Mouse (Mus musculus) urinary bladder, postnatal 4 days (tissue): ENCODE results near the gene Vtcn1.

Experiments used
- DNase-seq, 2 experiments: peaks; one replicate each; pipeline ENCODE4 v3.0.0; 2021 to 2022; ENCODE audit warnings: low spot score in 2 of 2

Gene Vtcn1

DNA sequence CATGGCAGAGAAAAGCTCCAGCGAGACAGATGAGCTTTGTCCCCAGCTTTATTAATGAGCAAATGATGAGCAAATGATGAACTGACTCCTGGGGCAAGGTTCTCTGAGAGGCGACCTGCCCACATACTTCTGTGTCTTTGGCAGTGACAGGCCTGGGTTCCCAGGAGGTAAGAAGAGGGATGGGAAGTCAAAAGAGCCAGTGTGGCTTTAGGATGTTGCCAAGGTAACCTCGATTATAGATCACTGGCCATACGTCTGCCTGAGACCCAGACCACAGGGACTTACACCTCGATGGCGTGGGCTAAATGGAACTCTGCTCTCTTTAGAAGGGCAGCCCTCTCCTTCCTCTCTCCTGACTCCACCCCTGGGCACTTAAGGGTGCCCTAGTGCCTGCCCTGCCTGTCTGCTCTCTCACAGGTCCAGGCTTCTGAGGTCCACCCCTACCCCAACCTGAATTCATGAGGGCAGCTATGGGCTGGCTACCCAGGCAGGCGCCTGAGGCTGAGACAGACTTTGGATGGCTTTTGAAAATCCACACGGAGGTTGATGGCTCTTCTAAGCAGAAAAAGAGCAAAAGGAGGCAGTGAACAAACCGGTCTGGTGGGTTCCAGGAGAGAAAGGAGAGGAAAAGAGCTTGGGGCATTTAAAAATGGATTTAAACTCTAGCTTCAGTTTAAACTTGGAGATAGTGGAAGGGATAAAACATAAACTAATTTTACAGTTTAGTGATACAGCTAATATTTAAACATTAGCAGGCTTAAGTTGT lies 31.0 kb downstream of the Vtcn1 start:
- DNase-seq, result no peak

DNA sequence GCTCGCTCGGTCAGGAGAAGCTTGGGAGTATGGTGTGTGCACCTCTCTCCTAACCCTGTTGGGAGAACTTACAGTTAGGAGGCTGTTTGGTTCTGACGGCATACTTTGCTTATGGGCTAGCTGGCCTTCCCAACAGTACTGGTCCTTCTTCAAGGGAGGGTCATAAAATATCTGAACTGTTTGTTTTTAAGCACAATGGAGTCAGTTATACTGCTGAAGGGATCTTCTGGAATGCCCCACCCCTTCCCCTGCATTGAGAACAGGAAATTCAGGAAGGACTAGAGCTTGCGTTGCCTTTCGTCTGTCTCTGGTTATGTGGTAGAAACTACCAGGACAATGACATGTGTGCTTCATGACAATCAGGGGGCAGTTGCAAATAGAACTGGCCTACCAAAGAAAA lies 31.9 kb downstream of the Vtcn1 start:
- no peak for DNase-seq

DNA sequence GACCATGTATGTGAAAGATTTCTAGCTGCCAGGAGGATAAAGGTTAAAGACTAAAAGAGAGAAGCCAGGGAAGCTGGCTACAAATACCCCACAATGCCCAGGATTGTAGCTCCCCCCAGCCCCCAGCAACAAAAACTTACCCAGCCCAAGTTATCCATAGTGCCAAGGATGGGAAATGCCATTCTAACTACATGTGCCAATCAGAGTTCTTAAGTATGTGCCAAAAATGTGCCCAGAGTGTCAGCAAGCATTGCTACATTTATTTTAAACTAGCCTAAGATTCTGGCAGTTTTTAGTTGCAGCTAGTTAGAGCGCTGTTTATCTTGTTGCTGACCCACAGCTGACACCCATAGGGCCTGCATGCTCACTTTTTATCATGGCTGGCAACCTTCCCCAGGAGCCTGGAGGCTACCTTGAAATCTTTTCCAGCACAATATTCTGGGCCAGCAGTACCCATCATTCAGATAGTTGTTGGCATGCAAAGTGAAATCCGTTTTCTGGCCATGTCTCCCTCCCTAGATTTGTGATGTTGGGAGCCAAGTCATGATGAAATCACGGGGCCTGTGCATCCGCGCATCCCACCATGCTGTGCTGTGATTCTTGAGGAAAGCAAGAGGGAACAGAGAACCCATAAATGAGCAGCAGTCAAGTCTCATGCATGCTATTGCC lies 33.2 kb downstream of the Vtcn1 start:
- no peak for DNase-seq

DNA sequence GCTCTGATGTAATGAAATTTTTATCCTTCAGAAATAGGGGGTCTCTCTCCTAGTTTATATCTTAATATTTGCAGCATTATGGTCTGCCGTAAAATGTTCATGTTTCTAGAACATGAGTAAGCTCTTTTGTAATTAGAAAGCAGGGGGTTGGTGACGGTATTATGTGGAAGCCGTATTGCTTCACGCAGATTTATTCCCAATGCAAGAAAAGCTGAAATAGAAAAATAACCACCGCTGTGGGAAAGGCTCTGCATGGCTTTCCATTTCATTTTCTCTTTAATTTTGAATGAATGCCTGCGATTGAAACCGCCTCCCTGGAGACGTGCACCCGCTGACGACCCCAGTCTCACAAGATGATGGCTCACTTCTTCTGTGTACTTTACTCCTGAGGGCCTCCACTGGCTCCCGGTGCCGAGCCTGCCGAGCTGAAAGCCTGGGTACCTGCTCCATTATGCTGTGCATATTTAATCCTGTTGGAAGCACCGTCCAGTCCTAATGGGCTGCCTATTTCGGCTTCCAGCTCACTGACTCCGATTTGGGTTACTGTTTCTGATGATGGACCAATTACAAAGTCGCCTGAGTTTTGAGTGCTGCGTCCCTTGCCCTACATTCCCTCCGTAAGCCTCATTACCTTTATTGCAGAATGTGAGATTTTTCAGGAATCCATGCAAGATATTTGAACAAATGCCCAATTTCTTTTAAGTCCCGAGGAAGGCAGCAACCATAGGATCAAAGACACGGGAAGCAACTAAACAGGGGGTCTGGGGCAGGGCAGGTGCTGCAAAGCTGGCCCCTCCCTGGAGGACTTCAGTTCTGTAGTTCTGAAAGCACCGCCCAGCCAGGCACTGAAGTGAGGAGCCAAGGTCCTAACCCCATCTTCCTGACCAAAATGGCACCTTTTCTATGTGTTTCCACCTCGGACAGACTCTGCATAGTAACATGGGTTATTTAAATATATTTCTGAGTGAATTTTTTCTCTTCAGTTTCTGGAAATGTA lies 36.3 kb downstream of the Vtcn1 start:
- no peak for DNase-seq

DNA sequence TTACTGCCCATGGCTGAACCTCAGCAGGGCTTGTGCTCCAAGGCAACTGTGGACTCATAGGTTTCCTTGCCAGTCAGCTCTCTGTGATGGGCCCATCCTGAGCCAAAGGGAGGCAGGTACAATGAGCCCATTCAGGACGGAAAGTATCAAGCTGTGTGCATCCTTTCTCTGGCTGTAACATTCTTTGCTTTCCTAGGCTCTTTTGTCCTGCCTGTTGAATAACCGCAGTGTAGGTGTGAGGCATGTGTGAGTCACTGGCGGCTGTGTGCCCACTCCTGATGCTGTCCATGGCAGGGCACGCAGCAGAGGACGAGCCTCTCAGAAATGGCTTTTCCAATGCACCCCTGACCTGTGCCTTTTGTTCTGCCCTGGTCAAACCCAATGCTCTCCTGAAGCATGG lies 41.7 kb downstream of the Vtcn1 start:
- no peak for DNase-seq

DNA sequence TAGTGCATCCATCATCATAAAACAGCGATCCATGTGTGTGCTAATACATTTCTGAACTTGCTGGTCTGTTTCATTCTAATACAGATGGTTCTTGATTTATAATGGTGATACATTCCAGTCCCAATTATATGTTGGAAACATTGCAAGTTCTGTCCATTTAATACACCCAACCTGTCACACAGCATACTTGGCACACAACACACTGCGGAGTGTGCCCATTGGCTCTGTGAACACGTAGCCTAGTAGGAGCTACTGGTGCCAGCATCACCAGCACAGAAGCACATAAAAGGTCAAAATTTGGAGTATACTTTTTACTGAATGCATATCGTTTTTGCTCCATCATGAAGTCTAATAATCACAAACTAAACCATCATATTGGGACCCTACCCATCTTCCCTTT lies 51.8 kb downstream of the Vtcn1 start:
- DNase-seq, result no peak

DNA sequence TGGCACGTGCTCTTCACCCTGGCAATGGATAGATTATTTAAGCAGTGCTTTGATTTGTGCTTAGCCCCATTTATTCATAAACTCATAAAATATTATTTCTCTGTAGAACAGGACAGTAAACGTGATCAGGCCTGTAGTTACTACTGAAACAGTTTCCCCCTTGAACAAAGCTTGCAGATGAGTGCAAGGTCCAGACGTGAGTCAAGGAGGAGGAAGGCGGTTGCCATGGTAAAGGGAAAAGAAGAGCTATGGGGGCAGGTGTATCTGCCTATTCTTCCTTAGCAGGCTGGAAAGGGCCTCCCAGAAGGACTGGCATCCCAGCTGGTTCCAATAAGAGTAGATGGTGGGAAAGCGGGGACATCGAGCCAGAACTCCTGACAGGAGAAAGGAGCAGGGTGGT lies 56.1 kb downstream of the Vtcn1 start:
- no peak for DNase-seq

DNA sequence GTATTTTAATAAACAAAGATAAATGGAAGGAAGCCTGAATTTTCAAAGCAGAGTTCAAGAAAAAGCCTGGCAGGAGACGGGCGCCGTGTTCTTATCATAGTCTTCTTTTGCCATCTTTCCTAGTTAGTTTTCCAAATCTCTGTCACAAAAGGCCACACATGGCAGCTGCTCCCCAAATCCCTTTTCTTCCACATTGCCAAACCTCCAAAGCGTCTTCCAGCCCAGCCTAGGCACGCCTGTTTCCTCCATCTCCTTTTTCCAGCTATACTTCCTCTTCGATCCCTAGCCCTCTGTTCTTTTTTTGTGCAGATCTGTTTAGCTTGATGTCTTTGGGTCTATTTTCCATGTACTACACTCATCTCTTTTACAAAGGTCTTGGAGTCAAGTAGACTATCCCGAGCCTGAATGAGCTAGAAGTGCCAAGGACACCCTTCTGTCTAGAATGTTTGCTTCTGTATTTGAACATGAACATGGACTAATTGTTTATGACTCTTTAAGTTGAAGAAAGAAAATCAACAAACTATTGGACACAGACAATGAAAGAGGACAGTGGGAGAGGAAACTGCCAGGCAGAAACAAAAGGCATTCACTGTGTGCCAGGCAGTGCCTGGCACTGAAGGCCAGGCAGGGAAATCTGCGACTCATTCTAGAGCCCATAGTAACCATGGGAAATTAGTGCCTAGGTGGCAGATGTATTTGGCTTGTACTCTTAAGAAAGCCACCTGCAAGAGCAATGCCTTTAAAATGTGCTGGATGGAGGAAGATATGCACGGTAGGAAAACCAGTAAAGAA lies 56.8 kb downstream of the Vtcn1 start:
- DNase-seq, result no peak

DNA sequence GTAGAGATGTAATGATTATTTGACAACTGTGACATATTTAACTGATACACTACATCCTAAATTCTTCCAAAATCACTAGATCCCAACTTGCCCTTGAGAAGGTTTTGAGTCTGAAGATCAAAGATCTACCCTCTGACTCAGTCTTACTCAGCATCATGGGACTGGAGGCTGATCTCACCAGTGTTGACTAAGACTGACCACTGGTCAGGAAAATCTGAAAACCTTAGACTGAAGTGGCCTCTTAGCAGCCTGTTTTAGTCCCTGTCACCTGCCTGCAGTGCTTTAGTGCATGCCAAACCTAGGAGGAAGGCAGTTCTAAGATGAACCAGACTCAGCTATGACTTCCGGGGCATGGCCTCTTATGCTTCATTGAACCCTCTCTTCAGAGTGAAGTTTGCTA lies 64.0 kb downstream of the Vtcn1 start:
- DNase-seq, result no peak

DNA sequence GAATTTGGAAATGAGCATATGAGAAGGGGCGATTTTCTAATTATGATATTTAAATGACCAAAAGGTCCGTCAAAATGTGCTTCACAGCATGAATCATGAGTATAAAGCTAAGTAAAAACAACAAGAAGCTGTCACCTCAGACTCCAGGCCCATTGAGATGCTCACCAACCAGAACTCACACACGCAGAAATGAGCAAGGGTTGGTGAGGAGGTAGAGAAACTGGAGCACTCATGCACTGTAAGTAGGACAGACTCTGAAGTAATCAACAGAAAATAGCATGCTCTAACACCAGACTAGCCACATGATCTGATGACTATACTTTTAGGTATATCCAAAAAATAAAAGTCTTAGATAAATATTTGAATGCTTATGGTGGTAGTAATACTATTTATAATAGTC lies 65.1 kb downstream of the Vtcn1 start:
- DNase-seq, result no peak

DNA sequence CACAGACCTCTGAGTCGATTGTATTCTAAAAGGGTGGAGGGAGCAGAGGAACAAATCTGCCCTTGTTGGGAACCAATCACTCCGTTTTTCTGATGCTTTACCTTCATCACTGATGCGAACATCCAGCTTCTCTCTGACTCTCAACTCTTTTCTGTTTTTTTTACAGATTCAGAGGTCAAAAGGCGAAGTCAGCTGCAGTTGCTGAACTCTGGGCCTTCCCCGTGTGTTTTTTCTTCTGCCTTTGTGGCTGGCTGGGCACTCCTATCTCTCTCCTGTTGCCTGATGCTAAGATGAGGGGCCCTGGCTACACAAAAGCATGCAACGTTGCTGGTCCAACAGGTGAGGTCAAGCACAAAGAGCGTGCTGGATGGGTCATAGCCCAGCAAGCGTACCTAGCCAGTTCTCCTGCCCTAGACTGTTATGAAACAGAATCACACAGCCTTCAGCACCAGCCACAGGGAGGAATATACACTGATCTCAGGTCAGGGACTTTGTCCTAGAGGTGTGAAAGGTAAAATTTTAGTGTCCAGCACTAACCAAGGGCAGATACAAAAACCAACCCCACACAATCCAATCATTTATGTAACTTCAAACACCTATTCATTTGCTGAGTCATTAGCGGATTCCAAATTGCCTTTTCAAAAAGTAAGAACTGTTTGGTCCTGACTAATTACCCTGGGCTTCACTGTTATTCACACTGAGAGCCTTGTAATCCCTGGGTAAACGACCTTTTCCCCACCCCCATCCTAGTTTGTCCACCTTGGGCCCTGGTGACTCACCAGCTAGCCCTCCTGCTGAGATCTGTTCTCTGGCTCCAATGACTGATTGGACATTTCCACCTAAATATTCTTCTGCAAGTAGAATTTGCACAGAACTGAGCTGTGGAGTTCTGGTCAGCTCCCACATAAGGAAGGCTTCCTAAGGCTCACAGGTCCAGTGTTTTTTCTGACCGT lies 67.4 kb downstream of the Vtcn1 start:
- DNase-seq, result no peak

DNA sequence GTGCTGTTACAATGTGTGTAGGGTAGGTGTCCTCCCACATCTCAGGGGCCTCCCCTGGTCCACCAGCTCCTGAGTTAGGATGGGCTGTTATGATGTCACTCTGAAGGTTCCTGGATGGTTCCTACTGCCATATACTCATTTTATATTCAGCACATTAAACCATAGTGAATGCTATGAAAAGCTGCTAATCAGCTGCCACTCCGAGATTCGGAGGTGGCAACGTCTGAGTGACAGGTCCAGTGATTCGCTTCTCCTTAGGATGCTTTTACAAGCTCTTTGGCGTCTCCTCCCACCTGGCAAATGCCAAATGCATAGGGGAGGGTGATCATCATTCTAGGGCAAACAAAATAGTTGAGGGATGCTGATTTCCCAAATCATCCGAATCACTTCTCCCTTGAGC lies 70.2 kb downstream of the Vtcn1 start:
- no peak for DNase-seq

DNA sequence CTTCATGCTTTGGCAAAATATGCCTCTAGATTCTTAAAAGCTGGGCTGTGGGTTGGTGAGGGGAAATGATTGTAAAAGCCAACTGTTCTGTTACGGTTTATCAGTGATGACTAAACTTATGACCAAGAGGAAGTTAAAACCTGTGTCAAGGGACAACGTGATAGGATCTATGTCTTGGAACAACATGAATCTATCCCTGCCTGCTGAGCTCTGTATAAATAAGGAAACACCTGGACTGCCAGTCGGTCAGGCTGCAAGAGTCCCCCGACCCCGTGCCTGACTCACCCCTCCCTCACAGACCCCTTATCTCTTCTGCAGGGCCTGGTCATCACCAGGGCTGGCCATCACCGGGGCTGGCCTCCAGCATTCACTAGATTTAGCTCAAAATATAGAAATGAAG lies 80.9 kb downstream of the Vtcn1 start:
- no peak for DNase-seq

DNA sequence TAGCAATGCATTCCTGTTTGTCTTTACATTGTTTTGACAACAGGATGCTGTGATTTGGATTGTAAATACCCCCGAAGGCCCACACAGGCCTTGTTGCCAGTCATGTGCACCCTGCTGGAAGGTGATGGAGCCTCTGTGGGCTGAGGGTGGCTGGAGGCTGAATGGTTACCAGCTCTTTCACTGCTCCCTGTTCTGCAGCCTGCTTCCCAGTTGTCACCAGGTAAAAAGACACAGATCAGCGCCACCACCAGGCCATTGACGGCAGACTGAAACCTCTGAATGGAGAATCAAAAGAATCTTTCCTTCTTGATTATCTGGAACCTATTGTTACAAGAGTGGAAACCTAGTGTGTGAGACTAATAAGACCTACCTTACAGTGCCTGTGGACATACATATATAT lies 81.7 kb downstream of the Vtcn1 start:
- DNase-seq, result no peak

DNA sequence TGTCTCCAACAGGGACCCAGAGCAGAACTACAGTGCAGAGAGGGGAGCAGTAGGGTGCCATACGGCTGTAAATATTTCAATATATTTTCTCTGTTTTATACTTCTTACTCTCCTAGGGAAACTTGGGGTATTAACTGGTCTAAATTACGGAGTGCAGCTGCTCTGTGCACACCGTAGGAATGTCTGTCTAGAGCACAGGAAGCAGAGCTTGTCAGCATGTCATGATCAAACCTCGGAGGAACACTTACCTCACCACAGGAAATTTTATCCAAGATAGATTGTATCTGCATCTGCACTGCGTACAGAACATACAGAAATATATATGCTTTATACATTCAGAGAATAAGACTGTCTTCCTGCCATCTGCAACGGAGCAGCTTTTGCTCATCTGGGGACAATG lies 83.3 kb downstream of the Vtcn1 start:
- DNase-seq, result no peak

DNA sequence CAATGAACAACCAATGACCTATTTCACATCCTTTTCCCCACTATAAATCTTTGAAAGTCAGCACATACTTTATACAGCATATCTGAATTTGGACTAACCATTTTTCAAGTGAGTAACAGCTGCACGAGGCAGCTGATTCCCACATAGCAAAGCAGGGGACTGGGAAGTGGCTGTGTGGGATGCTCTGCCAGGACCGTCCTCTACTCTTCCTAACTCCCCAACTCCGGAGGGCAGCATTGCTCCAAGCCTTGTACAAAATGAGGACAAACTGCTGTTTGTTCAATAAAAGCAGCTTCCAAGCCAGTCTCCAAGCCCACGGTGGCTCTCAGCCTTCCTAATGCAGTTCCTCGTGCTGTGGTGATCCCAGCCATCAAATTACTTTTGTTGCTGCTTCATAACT lies 85.4 kb downstream of the Vtcn1 start:
- DNase-seq, result no peak

DNA sequence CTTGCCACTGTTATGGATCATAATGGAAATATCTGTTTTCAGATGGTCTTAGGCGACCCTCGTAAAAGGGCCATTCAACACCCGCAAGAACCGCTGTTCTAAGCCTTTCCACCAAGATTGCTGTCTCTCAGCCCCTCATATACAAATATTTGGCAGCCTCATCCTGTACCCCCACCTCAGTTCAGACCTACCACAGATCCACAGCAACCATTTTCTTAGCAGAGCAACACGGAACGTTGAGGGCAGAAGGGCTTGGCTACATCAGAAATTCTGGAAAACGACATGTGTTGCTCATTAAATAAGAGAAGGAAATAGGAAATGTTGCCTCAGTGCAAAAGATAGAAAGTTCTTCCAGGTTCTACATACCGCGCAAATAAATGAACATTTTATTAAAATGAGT lies 85.8 kb downstream of the Vtcn1 start:
- DNase-seq, result no peak

DNA sequence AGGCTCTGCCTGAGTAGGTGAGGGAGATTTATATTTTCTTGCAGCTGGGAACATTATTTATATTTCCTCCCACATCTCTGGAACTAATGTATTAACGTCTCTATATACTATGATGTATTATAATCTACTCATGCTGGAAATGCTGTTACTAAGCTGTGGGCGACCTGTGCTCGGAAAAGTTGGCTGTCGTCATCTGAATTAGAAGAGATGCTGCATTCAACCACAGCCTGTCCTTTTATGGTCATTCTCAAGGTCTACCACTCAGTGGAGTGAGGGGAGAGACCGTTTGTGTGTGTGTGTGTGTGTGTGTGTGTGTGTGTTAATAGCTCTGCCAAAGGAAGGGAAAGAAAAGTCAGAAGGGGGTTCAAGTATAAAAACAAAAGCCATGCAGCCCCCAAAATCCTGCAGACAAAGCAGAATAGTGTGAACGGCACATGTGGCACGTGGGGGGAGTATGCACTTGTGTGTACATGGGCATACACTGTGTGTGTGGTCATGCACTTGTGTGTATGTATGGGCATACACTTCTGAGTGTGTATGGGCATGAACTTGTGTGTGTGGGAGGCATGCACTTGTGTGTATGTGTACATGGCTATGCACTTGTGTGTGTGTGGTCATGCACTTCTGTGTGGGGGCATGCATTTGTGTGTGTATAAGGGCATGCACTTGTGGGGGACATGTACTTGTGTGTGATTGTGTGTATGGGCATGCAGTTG lies 86.4 kb downstream of the Vtcn1 start:
- DNase-seq, result no peak

DNA sequence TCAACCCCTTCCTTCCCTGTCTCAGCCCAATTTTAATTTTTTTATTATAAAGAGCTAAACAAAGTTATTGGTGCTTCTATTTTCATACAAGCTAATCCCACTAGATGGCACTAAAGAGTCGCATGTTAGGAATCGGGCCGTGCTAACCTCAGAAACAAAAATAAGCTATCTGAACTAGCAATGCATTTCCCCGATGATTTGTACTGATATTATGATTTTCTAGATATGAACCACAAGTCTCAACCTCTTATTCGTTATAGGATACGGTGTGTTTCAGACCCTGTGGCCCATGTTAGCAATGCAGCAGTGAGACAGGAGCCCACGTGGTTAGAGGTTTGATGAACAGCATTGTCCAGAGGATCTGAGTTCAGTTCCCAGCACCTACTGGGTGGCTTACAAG lies 91.6 kb downstream of the Vtcn1 start:
- no peak for DNase-seq

DNA sequence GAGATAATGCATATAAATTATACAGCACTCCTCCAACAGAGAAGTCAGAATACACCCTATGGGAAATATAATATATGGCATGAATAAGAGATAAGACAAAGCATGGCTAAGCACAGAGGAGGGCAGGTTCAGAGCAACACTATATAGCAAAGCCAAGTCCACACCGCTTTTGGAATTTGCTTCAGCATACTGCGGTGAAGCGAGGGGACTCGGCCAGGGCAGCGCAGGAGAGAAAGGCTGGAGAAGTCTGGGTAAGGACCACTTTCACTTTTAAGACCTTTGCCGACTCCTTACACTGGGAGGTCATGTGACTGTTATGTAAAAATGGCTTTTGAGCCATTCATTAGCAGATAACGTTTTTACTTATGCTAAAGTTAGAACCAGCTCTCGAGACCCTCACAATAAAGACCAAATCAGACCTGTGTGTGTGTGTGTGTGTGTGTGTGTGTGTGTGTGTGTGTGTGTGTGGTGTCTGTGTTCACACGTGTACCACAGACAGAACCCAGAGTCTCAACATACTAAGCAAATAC lies 95.4 kb downstream of the Vtcn1 start:
- DNase-seq, result no peak
